Mouse (Mus musculus): ENCODE data around the gene Atxn7.

DNA sequence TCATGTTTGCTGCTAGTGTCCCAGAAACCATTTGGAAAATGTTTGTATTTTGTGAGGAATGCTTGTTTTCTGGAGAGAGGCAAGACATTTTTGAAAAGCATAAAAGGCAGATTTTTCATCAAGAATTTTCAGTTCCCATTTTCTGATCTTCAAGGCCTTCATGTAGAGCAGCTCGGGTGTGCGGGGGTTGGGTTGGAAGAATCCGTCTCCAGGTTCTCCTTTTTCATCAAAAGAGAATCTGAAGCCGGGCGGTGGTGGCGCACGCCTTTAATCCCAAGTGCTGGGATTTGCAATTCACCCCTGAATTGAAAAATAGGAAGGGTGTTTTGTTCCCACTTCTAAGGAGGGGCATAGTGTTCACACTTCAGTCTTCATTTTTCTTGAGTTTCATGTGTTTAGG is 41.5 kb downstream of the Atxn7 start:
- TF ChIP-seq GATA1 (IDR thresholded peaks at IDR 0.05; ENCODE audit: borderline replicate concordance, low read length) (no peak), GATA2 (IDR thresholded peaks at IDR 0.05; ENCODE audit: borderline replicate concordance, low read depth, low read length) (no peak), CTCF (IDR thresholded peaks at IDR 0.05; ENCODE audit: low read depth, low read length) (no peak)

All from G1E (cell line).